Mouse (Mus musculus) lung, embryonic 15.5 days (tissue): ENCODE results near the gene Tubal3. TPM values are rescaled to one million over a fixed set of nuclear protein-coding genes. Genes with fewer than 3 reads are reported as not detected.
"Not testable (repeated sequence)": the region's sequence is repeated elsewhere in the genome, so short reads cannot be mapped to it uniquely, and the experiment has no call there.

Source experiments
- ATAC-seq: fragments of 200-750 bp; cut with Nextera tagmentation; 2 replicates; pipeline ENCODE4 v1.8.0; 2017; ENCODE audit warnings: moderate number of reproducible peaks, borderline replicate concordance; ENCODE audit not compliant: low FRiP score, low TSS enrichment; ENCODE audit errors: extremely low read depth
- H3K27ac ChIP-seq: fragments of 300-500 bp; sonication (generic); 2 replicates; pipeline ENCODE4 v1.5.1; 2015; ENCODE audit warnings: moderate library complexity, mild to moderate bottlenecking, inconsistent platforms
- H3K27me3 ChIP-seq: fragments of 300-500 bp; sonication (generic); 2 replicates; pipeline ENCODE4 v1.6.1; 2015; ENCODE audit warnings: inconsistent platforms
- H3K36me3 ChIP-seq: fragments of 300-500 bp; sonication (generic); 2 replicates; pipeline ENCODE4 v1.6.1; 2015; ENCODE audit warnings: inconsistent platforms
- H3K4me1 ChIP-seq: fragments of 300-500 bp; sonication (generic); 2 replicates; pipeline ENCODE4 v1.6.1; 2015; ENCODE audit warnings: inconsistent platforms
- H3K4me2 ChIP-seq: fragments of 300-500 bp; sonication (generic); 2 replicates; pipeline ENCODE4 v1.6.1; 2015; ENCODE audit warnings: inconsistent platforms, mild to moderate bottlenecking, moderate library complexity
- H3K4me3 ChIP-seq: fragments of 300-500 bp; sonication (generic); 2 replicates; pipeline ENCODE4 v1.5.1; 2015; ENCODE audit warnings: mild to moderate bottlenecking, inconsistent platforms
- H3K9ac ChIP-seq: fragments of 300-500 bp; sonication (generic); 2 replicates; pipeline ENCODE4 v1.6.1; 2015; ENCODE audit warnings: inconsistent platforms
- H3K9me3 ChIP-seq: fragments of 300-500 bp; sonication (generic); 2 replicates; pipeline ENCODE4 v1.6.1; 2016; ENCODE audit warnings: inconsistent platforms
- WGBS: fragments of 180-500 bp; shearing (Covaris S2); methylation state at CpG from one replicate; pipeline ENCODE4 v1.1.7; 2015; 5-methylcytosine and 5-hydroxymethylcytosine counted together
- polyA plus RNA-seq: library from polyadenylated mRNA; unstranded; fragments of >200 nt; fragmentation: Nextera tagmentation; extraction: Ambion mirVana; gene quantifications from 2 replicates; pipeline ENCODE4 v1.2.1, GENCODE M21; 2015

The Tubal3 gene
- polyA plus RNA-seq, 1 experiment from 2014 or later = not detected

GRCm38 (mm10) chr13:3893126-3893734 is 24.8 kb upstream of the Tubal3 start:
- ATAC-seq = peak; percentile 98
- under 1% methylated on average over 35 of the region's 35 CpGs for WGBS
- peak overlapping the region; percentile 60 for H3K4me2 ChIP-seq

GRCm38 (mm10) chr13:3894549-3894948 is 23.5 kb upstream of the Tubal3 start:
- ATAC-seq = no peak
- no peaks in the 10 kb centered on the region for H3K36me3 ChIP-seq
- no peak overlapping the region for H3K4me2 ChIP-seq
- WGBS = 73% methylated on average over 8 of the region's 8 CpGs
- H3K9me3 ChIP-seq = no peaks in the 10 kb centered on the region
- peaks cover 20% of the 10 kb centered on the region for H3K4me1 ChIP-seq
- H3K4me3 ChIP-seq = no peak overlapping the region
- H3K9ac ChIP-seq = no peak overlapping the region
- H3K27ac ChIP-seq = no peak overlapping the region
- no peaks in the 10 kb centered on the region for H3K27me3 ChIP-seq

More at GRCm38 (mm10) chr13:3893126-3893734, 24.8 kb upstream of the Tubal3 start:
- H3K4me1 ChIP-seq = peaks cover 24% of the 10 kb centered on the region
- H3K9ac ChIP-seq = peak overlapping the region; percentile 74
- peak overlapping the region; percentile 86 for H3K27ac ChIP-seq
- no peaks in the 10 kb centered on the region for H3K27me3 ChIP-seq
- no peaks in the 10 kb centered on the region for H3K9me3 ChIP-seq
- H3K36me3 ChIP-seq = peaks cover 6% of the 10 kb centered on the region; the same call in 1 of the 2 replicates
- H3K4me3 ChIP-seq = peak overlapping the region; percentile 71

- no peak for ATAC-seq
- no peak overlapping the region for H3K27ac ChIP-seq
Measured at GRCm38 (mm10) chr13:3895397-3895980, 22.6 kb upstream of the Tubal3 start.

GRCm38 (mm10) chr13:3896032-3896431 is 22.0 kb upstream of the Tubal3 start:
- Histone ChIP-seq H3K36me3 (no peaks in the 10 kb centered on the region), H3K4me2 (no peak overlapping the region), H3K4me3 (no peak overlapping the region), H3K4me1 (peaks cover 15% of the 10 kb centered on the region), H3K27ac (no peak overlapping the region), H3K9ac (no peak overlapping the region), H3K27me3 (no peaks in the 10 kb centered on the region), H3K9me3 (no peaks in the 10 kb centered on the region)
- ATAC-seq = no peak
- 82% methylated on average over 6 of the region's 6 CpGs for WGBS

More at GRCm38 (mm10) chr13:3895397-3895980, 22.6 kb upstream of the Tubal3 start:
- H3K9me3 ChIP-seq = no peaks in the 10 kb centered on the region
- no peak overlapping the region for H3K4me2 ChIP-seq
- H3K4me1 ChIP-seq = peaks cover 15% of the 10 kb centered on the region
- no peak overlapping the region for H3K4me3 ChIP-seq
- H3K36me3 ChIP-seq = no peaks in the 10 kb centered on the region
- 60% methylated on average over 8 of the region's 8 CpGs for WGBS
- no peak overlapping the region for H3K9ac ChIP-seq
- H3K27me3 ChIP-seq = no peaks in the 10 kb centered on the region

- no peaks in the 10 kb centered on the region for H3K9me3 ChIP-seq
- ATAC-seq = no peak
- H3K4me1 ChIP-seq = peaks cover 9% of the 10 kb centered on the region
- no peak overlapping the region for H3K9ac ChIP-seq
- H3K27ac ChIP-seq = no peak overlapping the region
- H3K4me2 ChIP-seq = no peak overlapping the region
- H3K36me3 ChIP-seq = no peaks in the 10 kb centered on the region
- no peaks in the 10 kb centered on the region for H3K27me3 ChIP-seq
- H3K4me3 ChIP-seq = no peak overlapping the region
- WGBS = 24% methylated on average over 5 of the region's 5 CpGs
Measured at GRCm38 (mm10) chr13:3896913-3897312, 21.2 kb upstream of the Tubal3 start.

GRCm38 (mm10) chr13:3898202-3898601 is 19.9 kb upstream of the Tubal3 start:
- H3K4me1 ChIP-seq, H3K4me2 ChIP-seq, H3K36me3 ChIP-seq, H3K27me3 ChIP-seq, H3K27ac ChIP-seq, H3K4me3 ChIP-seq, ATAC-seq, H3K9ac ChIP-seq, H3K9me3 ChIP-seq: not testable (repeated sequence)
- WGBS = 92% methylated on average over 5 of the region's 5 CpGs

- Histone ChIP-seq H3K9ac (no peak overlapping the region), H3K4me3 (no peak overlapping the region), H3K27me3 (no peaks in the 10 kb centered on the region), H3K9me3 (no peaks in the 10 kb centered on the region), H3K4me2 (no peak overlapping the region), H3K36me3 (peaks cover 6% of the 10 kb centered on the region; the same call in 1 of the 2 replicates), H3K4me1 (no peaks in the 10 kb centered on the region), H3K27ac (no peak overlapping the region)
- ATAC-seq = no peak
- WGBS = 91% methylated on average over 9 of the region's 9 CpGs
Measured at GRCm38 (mm10) chr13:3899301-3899700, 18.8 kb upstream of the Tubal3 start.

- H3K9ac ChIP-seq = no peak overlapping the region
- no peaks in the 10 kb centered on the region for H3K27me3 ChIP-seq
- H3K9me3 ChIP-seq = no peaks in the 10 kb centered on the region
- H3K4me2 ChIP-seq = no peak overlapping the region
- peaks cover 14% of the 10 kb centered on the region for H3K36me3 ChIP-seq
- H3K4me3 ChIP-seq = no peak overlapping the region
- ATAC-seq = no peak
- 0 out of 2 replicates have a peak overlapping the region, but pooled peaks have one; percentile 24 for H3K27ac ChIP-seq
- peaks cover 13% of the 10 kb centered on the region; the same call in 1 of the 2 replicates for H3K4me1 ChIP-seq
- 60% methylated on average over 6 of the region's 6 CpGs for WGBS
Measured at GRCm38 (mm10) chr13:3907151-3907696, 10.8 kb upstream of the Tubal3 start.

GRCm38 (mm10) chr13:3908262-3908661 is 9.8 kb upstream of the Tubal3 start:
- Histone ChIP-seq H3K4me1 (peaks cover 13% of the 10 kb centered on the region; the same call in 1 of the 2 replicates), H3K9me3 (no peaks in the 10 kb centered on the region), H3K4me3 (no peak overlapping the region), H3K27me3 (no peaks in the 10 kb centered on the region), H3K4me2 (no peak overlapping the region), H3K36me3 (peaks cover 15% of the 10 kb centered on the region), H3K27ac (peak overlapping the region; percentile 24; the same call in 1 of the 2 replicates), H3K9ac (no peak overlapping the region)
- no peak for ATAC-seq
- 47% methylated on average over 4 of the region's 4 CpGs for WGBS

- no peaks in the 10 kb centered on the region for H3K9me3 ChIP-seq
- no peak for ATAC-seq
- H3K4me2 ChIP-seq = no peak overlapping the region
- peaks cover 13% of the 10 kb centered on the region; the same call in 1 of the 2 replicates for H3K4me1 ChIP-seq
- 86% methylated on average over 5 of the region's 5 CpGs for WGBS
- no peak overlapping the region for H3K27ac ChIP-seq
- peaks cover 19% of the 10 kb centered on the region for H3K36me3 ChIP-seq
- H3K9ac ChIP-seq = no peak overlapping the region
- H3K27me3 ChIP-seq = no peaks in the 10 kb centered on the region
- H3K4me3 ChIP-seq = no peak overlapping the region
Measured at GRCm38 (mm10) chr13:3910356-3910755, 7.7 kb upstream of the Tubal3 start.

- Histone ChIP-seq H3K9ac (no peak overlapping the region), H3K4me1 (peaks cover 11% of the 10 kb centered on the region), H3K4me3 (no peak overlapping the region), H3K4me2 (no peak overlapping the region), H3K9me3 (no peaks in the 10 kb centered on the region), H3K27me3 (no peaks in the 10 kb centered on the region), H3K36me3 (peaks cover 24% of the 10 kb centered on the region; the same call in 1 of the 2 replicates), H3K27ac (no peak overlapping the region)
- no peak for ATAC-seq
- WGBS = 53% methylated on average over 4 of the region's 4 CpGs
Measured at GRCm38 (mm10) chr13:3913504-3913903, 4.6 kb upstream of the Tubal3 start.

GRCm38 (mm10) chr13:3924483-3924882 is 6.4 kb downstream of the Tubal3 start:
- H3K9ac ChIP-seq = no peak overlapping the region
- WGBS = 71% methylated on average over 5 of the region's 5 CpGs
- no peak overlapping the region for H3K4me2 ChIP-seq
- no peaks in the 10 kb centered on the region for H3K27me3 ChIP-seq
- no peak overlapping the region for H3K27ac ChIP-seq
- H3K36me3 ChIP-seq = no peaks in the 10 kb centered on the region
- H3K4me1 ChIP-seq = no peaks in the 10 kb centered on the region
- no peak for ATAC-seq
- H3K4me3 ChIP-seq = no peak overlapping the region
- H3K9me3 ChIP-seq = no peaks in the 10 kb centered on the region
